Mouse (Mus musculus): Measurements from ENCODE around the gene Stx1a.
"Not testable (repeated sequence)": the region's sequence is repeated elsewhere in the genome, so short reads cannot be mapped to it uniquely, and the experiment has no call there.

Stx1a gene

GRCm38 (mm10) chr5:135039541-135039940 is 16.3 kb downstream of the Stx1a start:
- in situ Hi-C loops (cut with MboI, MseI): no loop called here

GRCm38 (mm10) chr5:135040059-135040458 is 16.8 kb downstream of the Stx1a start:
- in situ Hi-C loops (cut with MboI, MseI): no loop called here

DNA sequence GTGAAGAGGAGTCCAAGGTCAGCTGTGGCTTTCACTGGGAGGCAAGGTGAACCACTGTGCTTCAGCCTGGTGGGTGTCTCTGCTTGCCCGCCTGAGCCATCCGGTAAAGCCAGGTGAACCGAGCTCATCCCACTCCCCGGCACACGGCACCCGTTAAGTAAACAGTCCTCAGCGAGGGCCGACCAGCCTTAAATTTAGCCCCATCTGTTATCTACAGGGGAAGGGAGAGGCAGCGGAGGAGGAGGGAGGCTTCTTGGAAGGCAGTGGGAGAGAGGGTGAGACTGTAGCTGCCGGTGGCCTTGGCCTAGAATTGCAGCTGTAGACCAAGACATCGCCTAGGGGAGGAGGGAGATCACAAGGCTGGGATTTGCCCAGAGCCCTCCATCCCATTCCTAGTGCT is 17.5 kb downstream of the Stx1a start:
- in situ Hi-C loops (cut with MboI, MseI): no loop called here

- in situ Hi-C loops (cut with MboI, MseI): no loop called here
These were observed 19.0 kb downstream of the Stx1a start for GRCm38 (mm10) chr5:135042105-135042788.

DNA sequence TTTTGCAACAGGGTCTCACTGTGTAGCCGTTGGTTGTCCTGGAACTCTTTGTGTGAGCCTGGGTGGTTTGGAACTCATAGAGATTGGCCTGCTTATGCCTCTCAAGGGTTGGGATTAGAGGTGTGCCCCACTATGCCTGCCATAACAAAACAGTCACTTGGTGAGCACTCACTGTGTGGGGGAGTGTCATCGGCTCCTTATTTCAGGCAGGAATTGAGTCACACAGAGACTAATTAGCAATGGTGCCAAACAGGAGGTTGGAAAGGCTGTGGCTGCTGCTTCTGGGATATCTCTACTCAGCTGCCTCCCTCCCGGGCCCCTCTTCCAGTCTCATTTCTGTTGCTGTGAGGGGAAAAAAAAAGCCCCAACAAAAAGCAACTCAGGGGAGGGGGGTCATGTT is 21.3 kb downstream of the Stx1a start:
- in situ Hi-C loops (cut with MboI, MseI): no loop called here

- in situ Hi-C loops (cut with MboI, MseI): no loop called here
These were observed 25.3 kb downstream of the Stx1a start for GRCm38 (mm10) chr5:135048539-135048938.

DNA sequence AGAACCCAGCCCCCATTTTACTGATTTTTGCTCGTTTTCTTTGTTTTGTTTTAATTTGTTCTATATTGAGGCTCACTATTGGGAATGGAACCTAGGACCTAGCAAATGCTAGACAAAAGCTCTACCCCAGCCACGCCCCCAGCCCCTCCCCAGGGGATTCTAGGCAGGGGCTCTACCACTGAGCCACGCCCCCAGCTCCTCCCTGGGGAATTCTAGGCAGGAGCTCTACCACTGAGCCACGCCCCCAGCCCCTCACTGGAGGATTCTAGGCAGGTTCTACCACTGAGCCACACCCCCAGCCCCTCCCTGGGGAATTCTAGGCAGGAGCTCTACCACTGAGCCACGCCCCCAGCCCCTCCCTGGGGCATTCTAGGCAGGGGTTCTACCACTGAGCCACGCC is 26.0 kb downstream of the Stx1a start:
- in situ Hi-C loops (cut with MboI, MseI): not testable (repeated sequence)

DNA sequence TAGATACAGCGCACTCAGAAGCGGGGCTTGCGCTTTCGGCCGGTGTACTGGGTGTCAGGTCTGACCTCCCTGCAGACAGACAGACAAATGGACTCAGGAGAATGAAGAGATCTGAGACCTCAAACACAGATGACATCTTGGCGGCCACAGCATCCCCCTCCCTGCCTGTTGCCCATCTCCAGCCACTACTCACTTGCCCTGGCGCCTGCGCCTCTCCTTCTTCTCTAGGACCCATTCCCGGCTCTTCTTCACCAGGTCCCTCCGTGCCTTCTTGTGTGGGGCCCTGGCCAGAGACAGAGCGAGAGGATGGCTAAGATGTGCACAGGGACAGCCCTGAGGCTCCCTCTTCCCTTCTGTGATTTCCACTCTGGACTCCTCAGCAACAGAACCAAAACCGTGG is 30.1 kb downstream of the Stx1a start:
- in situ Hi-C loops (cut with MboI, MseI): no loop called here

DNA sequence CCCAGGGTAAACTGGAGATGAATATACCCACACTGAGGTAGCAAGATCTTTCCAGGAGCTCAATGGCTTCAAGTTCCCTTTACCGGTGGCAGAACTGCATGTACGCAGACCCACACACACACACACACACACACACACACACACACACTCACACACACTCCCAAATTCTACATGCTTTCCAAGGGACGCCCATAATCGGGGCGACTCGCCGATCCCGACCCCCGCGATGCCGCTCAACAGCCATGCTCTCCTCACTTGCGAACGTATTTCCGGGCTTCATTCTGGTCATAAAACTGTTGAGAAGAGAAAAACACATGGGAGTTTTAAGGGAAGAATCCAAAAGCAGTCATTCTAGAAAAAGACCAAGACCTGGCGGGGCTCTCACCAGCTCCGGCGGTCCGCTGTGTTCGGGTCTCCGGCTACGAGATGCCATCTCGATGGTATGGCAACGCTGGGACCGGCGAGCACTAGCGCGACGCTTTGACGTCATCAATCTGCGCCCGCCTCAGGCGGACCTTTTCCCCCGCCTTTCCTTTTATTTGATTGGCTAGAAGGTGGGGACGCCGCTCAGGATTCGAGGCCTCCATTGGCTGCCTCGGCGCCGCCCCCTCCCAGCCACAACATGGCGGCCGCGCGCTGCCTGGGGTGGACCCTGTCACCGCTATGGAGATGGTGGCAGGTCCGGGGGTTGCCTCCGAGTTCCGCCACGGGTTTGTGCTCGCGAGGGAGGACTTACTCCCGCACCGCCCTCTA is 40.5 kb downstream of the Stx1a start, which contains the start of gene Dnajc30:
Gene Dnajc30, plus strand, starts transcription at position 574 of the 753 bp plus-strand sequence.
- in situ Hi-C loops (cut with MboI, MseI): no loop called here

GRCm38 (mm10) chr5:135064382-135064766 is 41.1 kb downstream of the Stx1a start:
- in situ Hi-C loops (cut with MboI, MseI): no loop called here

DNA sequence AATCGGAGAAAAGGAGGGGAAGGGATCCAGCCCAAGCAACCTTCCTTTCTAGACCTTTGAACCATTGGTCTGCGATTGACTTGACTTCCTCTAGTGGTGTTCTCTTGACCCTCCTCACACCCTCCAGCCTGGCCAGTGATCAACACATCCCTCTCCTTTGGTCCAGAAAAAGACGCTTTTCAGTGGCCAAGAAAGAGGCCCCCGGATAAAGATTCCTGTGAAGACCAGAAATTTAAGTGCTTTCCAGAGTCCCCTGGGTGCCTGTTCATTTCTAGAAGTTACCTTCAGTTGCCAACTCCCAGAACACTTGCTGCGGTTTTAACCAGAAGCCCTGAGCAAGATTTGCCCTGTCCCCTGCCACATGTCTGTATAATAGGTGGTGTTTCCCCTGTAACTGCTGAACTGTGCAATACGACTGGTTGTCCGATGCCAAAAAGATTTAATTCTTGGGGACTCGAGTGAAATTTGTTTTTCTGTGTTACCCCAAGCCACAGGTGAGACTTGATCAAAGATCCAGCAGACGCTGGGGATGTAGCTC is 41.7 kb downstream of the Stx1a start, which contains the start of gene Bud23:
Gene Bud23, minus strand, starts transcription at position 51 of the 538 bp plus-strand sequence.
- in situ Hi-C loops (cut with MboI, MseI): not testable (repeated sequence)

DNA sequence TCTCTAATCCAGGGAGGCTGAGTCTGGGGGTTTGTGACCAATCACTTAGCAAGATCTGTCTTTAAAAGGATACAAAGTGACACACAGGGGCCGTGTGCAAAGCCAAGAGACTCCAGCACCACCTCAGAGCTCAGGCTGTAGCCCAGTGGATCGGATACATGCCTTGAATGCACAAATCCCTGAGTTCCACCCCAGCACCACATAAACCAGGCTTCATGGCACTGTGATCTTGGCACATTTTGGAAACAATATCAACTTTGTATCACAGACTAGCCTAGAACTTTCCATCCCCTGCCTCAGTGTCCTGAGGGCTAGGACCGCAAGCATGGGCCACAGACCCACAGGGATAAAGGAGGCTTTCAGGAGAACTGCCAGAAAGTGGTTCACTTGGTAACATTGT is 42.7 kb downstream of the Stx1a start:
- in situ Hi-C loops (cut with MboI, MseI): no loop called here

GRCm38 (mm10) chr5:135070448-135070847 is 47.2 kb downstream of the Stx1a start:
- in situ Hi-C loops (cut with MboI, MseI): no loop called here

DNA sequence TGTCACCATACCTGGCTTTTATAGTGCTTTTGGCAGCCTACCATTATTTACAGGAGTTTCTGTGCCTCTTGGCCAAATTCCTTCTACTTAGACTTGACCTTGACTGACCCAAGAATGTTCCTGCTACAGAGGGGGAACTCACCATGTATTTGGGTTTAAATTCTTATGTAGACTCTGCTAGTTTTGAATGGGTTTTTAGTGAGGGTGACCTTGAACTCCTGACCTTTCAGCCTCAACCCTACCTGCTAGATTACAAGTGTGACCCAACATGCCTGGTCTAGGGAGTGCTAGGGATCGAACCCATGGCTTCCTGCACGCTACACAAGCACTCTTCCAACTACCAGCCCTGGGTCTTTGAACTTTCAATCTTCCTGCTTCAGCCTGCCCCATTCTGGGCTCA is 48.8 kb downstream of the Stx1a start:
- in situ Hi-C loops (cut with MboI, MseI): no loop called here

DNA sequence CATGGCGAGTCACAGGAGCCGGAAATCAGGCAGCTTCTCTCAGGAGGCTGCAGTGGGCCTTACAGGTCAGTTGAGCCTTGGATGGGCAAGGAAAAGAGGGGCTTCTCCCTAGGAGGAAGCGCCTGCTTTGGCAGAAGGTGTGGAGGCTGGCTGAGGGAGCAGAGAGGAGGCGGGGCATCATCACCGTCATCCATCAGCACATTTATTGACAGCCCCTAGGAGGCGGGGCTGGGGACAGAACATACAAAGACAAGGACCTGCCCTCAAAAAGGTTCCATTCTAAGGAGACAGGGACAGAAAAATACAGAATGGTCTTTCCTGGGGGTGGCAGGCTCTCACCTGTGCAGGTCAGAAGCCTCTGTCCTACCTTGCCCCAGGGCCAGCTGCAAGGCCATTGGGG is 49.4 kb downstream of the Stx1a start:
- in situ Hi-C loops (cut with MboI, MseI): no loop called here

- in situ Hi-C loops (cut with MboI, MseI): no loop called here
These were observed 50.3 kb downstream of the Stx1a start for GRCm38 (mm10) chr5:135073349-135074150.

- in situ Hi-C loops (cut with MboI, MseI): loop anchor here (25.0 kb wide), 1 partner anchor 1737 kb away; no protein-coding TSS in a partner anchor
These were observed 52.4 kb downstream of the Stx1a start for GRCm38 (mm10) chr5:135075655-135076054.

- in situ Hi-C loops (cut with MboI, MseI): loop anchor here (25.0 kb wide), 1 partner anchor 1736 kb away; no protein-coding TSS in a partner anchor
These were observed 53.1 kb downstream of the Stx1a start for GRCm38 (mm10) chr5:135076368-135076767.

- in situ Hi-C loops (cut with MboI, MseI): loop anchor here (25.0 kb wide), 1 partner anchor 1735 kb away; no protein-coding TSS in a partner anchor
These were observed 53.7 kb downstream of the Stx1a start for GRCm38 (mm10) chr5:135076931-135077505.

GRCm38 (mm10) chr5:135077564-135078481 is 54.5 kb downstream of the Stx1a start, which contains the start of gene Vps37d:
TSS of gene Vps37d (minus strand) at chr5:135078266.
- in situ Hi-C loops (cut with MboI, MseI): loop anchor here (25.0 kb wide), 1 partner anchor 1734 kb away; no protein-coding TSS in a partner anchor
